Mouse (Mus musculus) lung, embryonic 16.5 days (tissue): ENCODE data around the gene March4. TPM values are rescaled to one million over a fixed set of nuclear protein-coding genes. Genes with fewer than 3 reads are reported as not detected.

ENCODE experiments used
- ATAC-seq: fragments of 200-750 bp; cut with Nextera tagmentation; 2 replicates; pipeline ENCODE4 v1.8.0; 2017; ENCODE audit warnings: low read depth, mild to moderate bottlenecking, moderate library complexity
- H3K27ac ChIP-seq: fragments of 300-500 bp; sonication (generic); 2 replicates; pipeline ENCODE4 v1.5.1; 2014; ENCODE audit warnings: mild to moderate bottlenecking, control low read depth, low read length
- H3K27me3 ChIP-seq: fragments of 300-500 bp; sonication (generic); 2 replicates; pipeline ENCODE4 v1.6.1; 2014; ENCODE audit warnings: low read depth, low read length, mixed read lengths; ENCODE audit not compliant: control insufficient read depth, insufficient read depth
- H3K36me3 ChIP-seq: fragments of 300-500 bp; sonication (generic); 2 replicates; pipeline ENCODE4 v1.6.1; 2014; ENCODE audit warnings: low read length; ENCODE audit not compliant: control insufficient read depth, insufficient read depth
- H3K4me1 ChIP-seq: fragments of 300-500 bp; sonication (generic); replicated peaks from 2 replicates; pipeline ENCODE4 v1.6.1; 2014; ENCODE audit warnings: low read length, mixed read lengths; ENCODE audit not compliant: control insufficient read depth, insufficient read depth
- H3K4me2 ChIP-seq: fragments of 300-500 bp; sonication (generic); 2 replicates; pipeline ENCODE4 v1.6.1; 2014; ENCODE audit warnings: low read depth, low read length, control low read depth
- H3K4me3 ChIP-seq: fragments of 300-500 bp; sonication (generic); 2 replicates; pipeline ENCODE4 v1.5.1; 2014; ENCODE audit warnings: mild to moderate bottlenecking, low read length, control low read depth
- H3K9ac ChIP-seq: fragments of 300-500 bp; sonication (generic); 2 replicates; pipeline ENCODE4 v1.6.1; 2014; ENCODE audit warnings: low read length, control low read depth
- H3K9me3 ChIP-seq: fragments of 300-500 bp; sonication (generic); 2 replicates; pipeline ENCODE4 v1.6.1; 2016; ENCODE audit warnings: low read length; ENCODE audit not compliant: control insufficient read depth
- WGBS: fragments of 180-500 bp; shearing (Covaris S2); extraction: QIAGEN DNeasy Blood & Tissue Kit; methylation state at CpG from one replicate; pipeline ENCODE4 v1.1.7; 2014; 5-methylcytosine and 5-hydroxymethylcytosine counted together
- polyA plus RNA-seq: library from polyadenylated mRNA; unstranded; fragments of >200 nt; fragmentation: Nextera tagmentation; extraction: Ambion mirVana; gene quantifications from 2 replicates; pipeline ENCODE4 v1.2.1, GENCODE M21; 2015

March4 gene
- polyA plus RNA-seq, 1 experiment from 2014 or later, result 0.03 TPM

- ATAC-seq, result no peak
- 36% methylated on average over 12 of the region's 12 CpGs for WGBS
- no peak overlapping the region for H3K27ac ChIP-seq
- H3K4me2 ChIP-seq, result no peak overlapping the region
- H3K4me1 ChIP-seq, result peaks cover 4% of the 10 kb centered on the region; the same call in 1 of the 2 replicates
- no peaks in the 10 kb centered on the region for H3K9me3 ChIP-seq
- no peak overlapping the region for H3K4me3 ChIP-seq
- H3K36me3 ChIP-seq, result no peaks in the 10 kb centered on the region
- H3K9ac ChIP-seq, result no peak overlapping the region
- no peaks in the 10 kb centered on the region for H3K27me3 ChIP-seq
Observed at GRCm38 (mm10) chr1:72464926-72465583, 71.7 kb downstream of the March4 start.

- ATAC-seq, result no peak
- Histone ChIP-seq H3K27ac (no peak overlapping the region), H3K4me3 (no peak overlapping the region), H3K9ac (no peak overlapping the region), H3K27me3 (no peaks in the 10 kb centered on the region), H3K9me3 (no peaks in the 10 kb centered on the region), H3K4me2 (no peak overlapping the region), H3K4me1 (peaks cover 4% of the 10 kb centered on the region; the same call in 1 of the 2 replicates), H3K36me3 (no peaks in the 10 kb centered on the region)
- WGBS, result 33% methylated on average over 6 of the region's 6 CpGs
Observed at GRCm38 (mm10) chr1:72462516-72462915, 74.2 kb downstream of the March4 start.

- no peaks in the 10 kb centered on the region for H3K27me3 ChIP-seq
- WGBS, result 80% methylated on average over 4 of the region's 4 CpGs
- H3K4me2 ChIP-seq, result no peak overlapping the region
- no peak overlapping the region for H3K27ac ChIP-seq
- H3K4me1 ChIP-seq, result peaks cover 3% of the 10 kb centered on the region; the same call in 1 of the 2 replicates
- H3K36me3 ChIP-seq, result no peaks in the 10 kb centered on the region
- H3K4me3 ChIP-seq, result no peak overlapping the region
- no peak for ATAC-seq
- no peak overlapping the region for H3K9ac ChIP-seq
- no peaks in the 10 kb centered on the region for H3K9me3 ChIP-seq
Observed at GRCm38 (mm10) chr1:72457652-72458051, 79.1 kb downstream of the March4 start.

- Histone ChIP-seq H3K9ac (no peak overlapping the region), H3K4me1 (no peaks in the 10 kb centered on the region), H3K36me3 (no peaks in the 10 kb centered on the region), H3K27ac (no peak overlapping the region), H3K4me3 (no peak overlapping the region), H3K4me2 (no peak overlapping the region), H3K9me3 (no peaks in the 10 kb centered on the region), H3K27me3 (no peaks in the 10 kb centered on the region)
- no peak for ATAC-seq
- 77% methylated on average over 4 of the region's 4 CpGs for WGBS
Observed at GRCm38 (mm10) chr1:72455923-72456322, 80.8 kb downstream of the March4 start.

GRCm38 (mm10) chr1:72454733-72455201, 82.0 kb downstream of the March4 start:
- no peak for ATAC-seq
- Histone ChIP-seq H3K36me3 (no peaks in the 10 kb centered on the region), H3K9ac (no peak overlapping the region), H3K4me1 (no peaks in the 10 kb centered on the region), H3K9me3 (no peaks in the 10 kb centered on the region), H3K4me3 (no peak overlapping the region), H3K27ac (no peak overlapping the region), H3K27me3 (no peaks in the 10 kb centered on the region), H3K4me2 (no peak overlapping the region)
- WGBS, result 65% methylated on average over 6 of the region's 6 CpGs

GRCm38 (mm10) chr1:72452839-72453238, 83.9 kb downstream of the March4 start:
- H3K36me3 ChIP-seq, result no peaks in the 10 kb centered on the region
- no peaks in the 10 kb centered on the region for H3K27me3 ChIP-seq
- no peaks in the 10 kb centered on the region for H3K4me1 ChIP-seq
- no peak overlapping the region for H3K27ac ChIP-seq
- H3K9ac ChIP-seq, result no peak overlapping the region
- ATAC-seq, result no peak
- 67% methylated on average over 2 of the region's 2 CpGs for WGBS
- H3K4me3 ChIP-seq, result no peak overlapping the region
- H3K9me3 ChIP-seq, result no peaks in the 10 kb centered on the region
- no peak overlapping the region for H3K4me2 ChIP-seq

- Histone ChIP-seq H3K36me3 (no peaks in the 10 kb centered on the region), H3K4me2 (no peak overlapping the region), H3K9me3 (no peaks in the 10 kb centered on the region), H3K27ac (no peak overlapping the region), H3K9ac (no peak overlapping the region), H3K4me3 (no peak overlapping the region), H3K4me1 (no peaks in the 10 kb centered on the region), H3K27me3 (no peaks in the 10 kb centered on the region)
- WGBS, result 43% methylated on average over 4 of the region's 4 CpGs
- ATAC-seq, result no peak
Observed at GRCm38 (mm10) chr1:72450790-72451189, 85.9 kb downstream of the March4 start.

GRCm38 (mm10) chr1:72449752-72450151, 87.0 kb downstream of the March4 start:
- Histone ChIP-seq H3K27me3 (no peaks in the 10 kb centered on the region), H3K36me3 (no peaks in the 10 kb centered on the region), H3K4me1 (no peaks in the 10 kb centered on the region), H3K9me3 (no peaks in the 10 kb centered on the region), H3K4me3 (no peak overlapping the region), H3K9ac (no peak overlapping the region), H3K27ac (no peak overlapping the region), H3K4me2 (no peak overlapping the region)
- ATAC-seq, result no peak
- WGBS, result 58% methylated on average over 3 of the region's 3 CpGs

- no peak overlapping the region for H3K4me3 ChIP-seq
- H3K4me2 ChIP-seq, result no peak overlapping the region
- H3K27me3 ChIP-seq, result no peaks in the 10 kb centered on the region
- 83% methylated on average over 2 of the region's 2 CpGs for WGBS
- H3K9ac ChIP-seq, result no peak overlapping the region
- no peaks in the 10 kb centered on the region for H3K9me3 ChIP-seq
- H3K36me3 ChIP-seq, result no peaks in the 10 kb centered on the region
- H3K4me1 ChIP-seq, result no peaks in the 10 kb centered on the region
- no peak overlapping the region for H3K27ac ChIP-seq
- ATAC-seq, result no peak
Observed at GRCm38 (mm10) chr1:72442747-72443146, 94.0 kb downstream of the March4 start.
